Mouse (Mus musculus) MEL (cell line): ENCODE data around the gene B3galnt2. TPM values are rescaled to one million over a fixed set of nuclear protein-coding genes. Genes with fewer than 3 reads are reported as not detected.
A peak's percentile ranks its signal among the peaks of the same experiment; 100 is the strongest.
"Not testable (repeated sequence)": the region's sequence is repeated elsewhere in the genome, so short reads cannot be mapped to it uniquely, and the experiment has no call there.

Experiments
- DNase-seq: peaks from one replicate; pipeline ENCODE4 v3.0.0; 2011; ENCODE audit warnings: low read depth, low spot score
- H3K27ac ChIP-seq: 2 replicates; pipeline ENCODE4 v1.5.1; 2012; ENCODE audit warnings: low read depth, mild to moderate bottlenecking, control low read depth, low read length, moderate library complexity; ENCODE audit not compliant: control insufficient read depth
- H3K27me3 ChIP-seq, 2 experiments: fragments of 150-350 bp in 1 of 2; sonication (generic) in 1 of 2; 2 replicates each; pipeline ENCODE4 v1.6.1; 2012; ENCODE audit warnings: low read length in 2 of 2, mild to moderate bottlenecking in 2 of 2, improper control_type of control experiment in 1 of 2, moderate library complexity in 1 of 2; ENCODE audit not compliant: insufficient read depth in 2 of 2, control insufficient read depth in 1 of 2
- H3K36me3 ChIP-seq, 2 experiments: 2 replicates each; pipeline ENCODE4 v1.6.1; 2012 to 2014; ENCODE audit warnings: low read length in 2 of 2, improper control_type of control experiment in 1 of 2, inconsistent platforms in 1 of 2, mild to moderate bottlenecking in 1 of 2; ENCODE audit not compliant: insufficient read depth in 2 of 2, control insufficient read depth in 1 of 2
- H3K4me1 ChIP-seq, 2 experiments: fragments of 150-350 bp in 1 of 2; sonication (generic) in 1 of 2; 2 replicates each; pipeline ENCODE4 v1.6.1; 2012; ENCODE audit warnings: low read length in 2 of 2, improper control_type of control experiment in 1 of 2, mild to moderate bottlenecking in 1 of 2; ENCODE audit not compliant: insufficient read depth in 2 of 2, control insufficient read depth in 1 of 2
- H3K4me3 ChIP-seq, 2 experiments: fragments of 150-350 bp in 1 of 2; sonication (generic) in 1 of 2; 2 replicates each; pipeline ENCODE4 v1.5.1; 2012; ENCODE audit warnings: low read depth in 2 of 2, low read length in 2 of 2, mild to moderate bottlenecking in 2 of 2, moderate library complexity in 2 of 2, control low read depth in 1 of 2, improper control_type of control experiment in 1 of 2; ENCODE audit not compliant: control insufficient read depth in 1 of 2, insufficient read depth in 1 of 2
- H3K79me2 ChIP-seq: 2 replicates; pipeline ENCODE4 v1.6.1; 2012; ENCODE audit warnings: mild to moderate bottlenecking, low read length, moderate library complexity; ENCODE audit not compliant: control insufficient read depth, poor library complexity, insufficient read depth
- H3K9ac ChIP-seq: 2 replicates; pipeline ENCODE4 v1.6.1; 2012; ENCODE audit warnings: low read depth, mild to moderate bottlenecking, control low read depth, low read length, moderate library complexity; ENCODE audit not compliant: control insufficient read depth, poor library complexity, severe bottlenecking
- H3K9me3 ChIP-seq: fragments of 150-350 bp; sonication (generic); replicated peaks from 2 replicates; pipeline ENCODE4 v1.6.1; 2012; ENCODE audit warnings: mild to moderate bottlenecking, low read length, improper control_type of control experiment, moderate library complexity; ENCODE audit not compliant: insufficient read depth
- CHD1 ChIP-seq: IDR thresholded peaks from 2 replicates; pipeline ENCODE4 v1.6.1; 2012; ENCODE audit warnings: low read depth, mild to moderate bottlenecking, inconsistent platforms, low read length, improper control_type of control experiment
- ELF1 ChIP-seq: IDR thresholded peaks from 2 replicates; pipeline ENCODE4 v1.6.1; 2014; ENCODE audit warnings: low read depth, mild to moderate bottlenecking, inconsistent platforms, low read length, improper control_type of control experiment, moderate library complexity
- EP300 ChIP-seq, 2 experiments: IDR thresholded peaks; 2 replicates each; pipeline ENCODE4 v1.6.1; 2011; ENCODE audit warnings: improper control_type of control experiment in 2 of 2, low read length in 2 of 2, low read depth in 1 of 2, mild to moderate bottlenecking in 1 of 2
- ETS1 ChIP-seq: IDR thresholded peaks from 2 replicates; pipeline ENCODE4 v1.6.1; 2012; ENCODE audit warnings: low read depth, mild to moderate bottlenecking, inconsistent platforms, low read length, improper control_type of control experiment, moderate library complexity
- GABPA ChIP-seq: IDR thresholded peaks from 2 replicates; pipeline ENCODE4 v1.6.1; 2012; ENCODE audit warnings: low read depth, mild to moderate bottlenecking, inconsistent platforms, low read length, improper control_type of control experiment, moderate library complexity
- GATA1 ChIP-seq: IDR thresholded peaks from 2 replicates; pipeline ENCODE4 v1.6.1; 2011; ENCODE audit warnings: low read depth, low read length, improper control_type of control experiment
- KAT2A ChIP-seq: conservative IDR thresholded peaks from 2 replicates; pipeline ENCODE4 v1.6.1; 2012; ENCODE audit warnings: low read depth, low read length, improper control_type of control experiment, inconsistent platforms
- MAFK ChIP-seq: IDR thresholded peaks from 2 replicates; pipeline ENCODE4 v1.6.1; 2011; ENCODE audit warnings: low read depth, mild to moderate bottlenecking, low read length, improper control_type of control experiment, borderline replicate concordance
- MAX ChIP-seq: IDR thresholded peaks from 2 replicates; pipeline ENCODE4 v1.6.1; 2011; ENCODE audit warnings: low read length, improper control_type of control experiment
- MEF2A ChIP-seq: IDR thresholded peaks from 2 replicates; pipeline ENCODE4 v1.6.1; 2014; ENCODE audit warnings: low read depth, mild to moderate bottlenecking, inconsistent platforms, low read length, improper control_type of control experiment; ENCODE audit not compliant: poor library complexity, insufficient replicate concordance, severe bottlenecking; ENCODE audit errors: extremely low read depth
- MXI1 ChIP-seq: IDR thresholded peaks from 2 replicates; pipeline ENCODE4 v1.6.1; 2011; ENCODE audit warnings: mild to moderate bottlenecking, low read depth, low read length, improper control_type of control experiment
- MYC ChIP-seq: IDR thresholded peaks from 2 replicates; pipeline ENCODE4 v1.6.1; 2011; ENCODE audit warnings: low read depth, mild to moderate bottlenecking, low read length, improper control_type of control experiment, moderate library complexity
- NELFE ChIP-seq: IDR thresholded peaks from 2 replicates; pipeline ENCODE4 v1.6.1; 2011; ENCODE audit warnings: low read depth, low read length, improper control_type of control experiment
- NRF1 ChIP-seq: IDR thresholded peaks from 2 replicates; pipeline ENCODE4 v1.6.1; 2014; ENCODE audit warnings: low read depth, mild to moderate bottlenecking, inconsistent platforms, low read length, improper control_type of control experiment, moderate library complexity; ENCODE audit not compliant: poor library complexity, insufficient read depth, severe bottlenecking
- RCOR1 ChIP-seq: IDR thresholded peaks from 2 replicates; pipeline ENCODE4 v1.6.1; 2012; ENCODE audit warnings: low read depth, mild to moderate bottlenecking, inconsistent platforms, low read length, improper control_type of control experiment
- SIN3A ChIP-seq: IDR thresholded peaks from 2 replicates; pipeline ENCODE4 v1.6.1; 2012; ENCODE audit warnings: low read length, improper control_type of control experiment, inconsistent platforms
- SMC3 ChIP-seq: IDR thresholded peaks from 2 replicates; pipeline ENCODE4 v1.6.1; 2011; ENCODE audit warnings: low read depth, low read length, improper control_type of control experiment
- TAL1 ChIP-seq: IDR thresholded peaks from 2 replicates; pipeline ENCODE4 v1.6.1; 2012; ENCODE audit warnings: mild to moderate bottlenecking, inconsistent platforms, low read length, moderate library complexity, mixed read lengths
- TBP ChIP-seq: IDR thresholded peaks from 2 replicates; pipeline ENCODE4 v1.8.0; 2011; ENCODE audit warnings: low read depth, low read length, improper control_type of control experiment
- TCF12 ChIP-seq: IDR thresholded peaks from 2 replicates; pipeline ENCODE4 v1.6.1; 2014; ENCODE audit warnings: low read depth, mild to moderate bottlenecking, inconsistent platforms, low read length, improper control_type of control experiment, moderate library complexity
- USF1 ChIP-seq: IDR thresholded peaks from 2 replicates; pipeline ENCODE4 v1.6.1; 2014; ENCODE audit warnings: low read depth, mild to moderate bottlenecking, inconsistent platforms, low read length, improper control_type of control experiment, moderate library complexity
- USF2 ChIP-seq, 2 experiments: IDR thresholded peaks; 2 replicates each; pipeline ENCODE4 v1.6.1; 2011 to 2012; ENCODE audit warnings: improper control_type of control experiment in 2 of 2, low read length in 2 of 2, borderline replicate concordance in 1 of 2, inconsistent platforms in 1 of 2, low read depth in 1 of 2, mild to moderate bottlenecking in 1 of 2; ENCODE audit not compliant: insufficient read depth in 1 of 2
- ZMIZ1 ChIP-seq: IDR thresholded peaks from 2 replicates; pipeline ENCODE4 v1.6.1; 2012; ENCODE audit warnings: low read depth, mild to moderate bottlenecking, inconsistent platforms, low read length, improper control_type of control experiment, moderate library complexity
- ZNF384 ChIP-seq: IDR thresholded peaks from 2 replicates; pipeline ENCODE4 v1.6.1; 2012; ENCODE audit warnings: low read depth, mild to moderate bottlenecking, inconsistent platforms, low read length, improper control_type of control experiment
- polyA plus RNA-seq, 2 experiments: library from polyadenylated mRNA; stranded (reverse) in 1 of 2; unstranded in 1 of 2; fragments of >175 nt in 1 of 2; fragments of >200 nt in 1 of 2; gene quantifications; 2 replicates each; pipeline versions ENCODE4 v1.2.1 to v1.2.4; 2012; ENCODE audit warnings: low replicate concordance in 2 of 2, low read depth in 1 of 2; ENCODE audit not compliant: insufficient read length in 2 of 2, insufficient read depth in 1 of 2, missing spikeins in 1 of 2
- total RNA-seq: library from RNA; depleted of rRNA; stranded (reverse); fragments of 300-350 nt; gene quantifications from 2 replicates; pipeline ENCODE4 v1.2.3, GENCODE M21; 2012

B3galnt2 gene
- total and polyA plus RNA-seq, 3 experiments = 61.7 to 73.8 TPM; not detected in 1

DNA sequence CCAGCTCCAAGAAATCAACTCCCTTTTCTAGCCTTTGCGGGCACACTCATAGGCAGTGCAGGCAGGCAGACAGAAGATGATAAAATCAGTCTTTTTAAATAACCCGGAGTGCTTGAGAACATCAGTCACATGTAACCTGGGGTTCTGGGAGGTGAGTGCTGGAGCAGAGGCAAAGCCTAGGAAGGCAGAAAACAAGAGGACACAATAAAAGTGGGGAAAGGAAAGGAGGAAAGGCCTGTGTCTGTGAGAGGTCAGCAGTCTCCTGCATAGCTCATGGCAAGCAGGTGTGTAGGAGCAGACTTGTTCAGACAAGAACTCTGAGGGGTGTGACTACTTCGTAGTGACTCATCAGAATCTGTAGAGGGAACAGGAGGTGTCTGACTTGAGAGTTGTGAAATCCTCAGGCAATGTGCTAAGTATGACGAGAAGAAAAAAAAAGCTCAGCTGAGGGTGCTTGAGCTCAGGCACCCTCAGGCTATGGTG lies 14.4 kb downstream of the B3galnt2 start:
- peaks cover 30 to 51% of the 10 kb centered on the region in 2 experiments for H3K4me1 ChIP-seq
- H3K27ac ChIP-seq = peak overlapping the region; percentile 77
- no peaks in the 10 kb centered on the region for H3K9me3 ChIP-seq
- peak; percentile 88 for DNase-seq
- H3K36me3 ChIP-seq = peaks cover 43 to 52% of the 10 kb centered on the region in 2 experiments
- peaks cover 23% of the 10 kb centered on the region for H3K79me2 ChIP-seq
- no peaks in the 10 kb centered on the region for H3K27me3 ChIP-seq
- peak overlapping the region; percentile 11; the same call in 1 of the 2 replicates for H3K9ac ChIP-seq
- TF ChIP-seq MXI1 = peak; percentile 76
- TF ChIP-seq USF1 = 0 out of 2 replicates have a peak, but pooled peaks have one; percentile 8
- no peak for TF ChIP-seq KAT2A
- 0 out of 2 replicates have a peak, but pooled peaks have one; percentile 19 for TF ChIP-seq TCF12
- no peak for TF ChIP-seq SMC3
- peak; percentile 51; the same call in 1 of the 2 replicates for TF ChIP-seq MYC
- peak; percentile 87 for TF ChIP-seq ZNF384
- no peak for TF ChIP-seq NRF1
- peak; percentile 89 for TF ChIP-seq ETS1
- TF ChIP-seq MAX = 0 out of 2 replicates have a peak, but pooled peaks have one; percentile 39
- TF ChIP-seq EP300 (IDR thresholded peaks at IDR 0.05; ENCODE audit: low read depth in 1 of 2, low read length in 2 of 2) = peak; percentile 30 to 62; a peak in 2 of 4 replicates
- no peak for TF ChIP-seq TAL1
- TF ChIP-seq MAFK = 0 out of 2 replicates have a peak, but pooled peaks have one; percentile 40
- TF ChIP-seq CHD1 = no peak
- no peak for TF ChIP-seq NELFE
- no peak for TF ChIP-seq GATA1
- no peak for TF ChIP-seq USF2 (IDR thresholded peaks at IDR 0.05; ENCODE audit: borderline replicate concordance in 1 of 2, insufficient read depth in 1 of 2, low read depth in 1 of 2, low read length in 2 of 2)
- peak; percentile 53 for TF ChIP-seq SIN3A
- TF ChIP-seq, all 39 proteins: peak for 10
- H3K4me3 ChIP-seq = no peak overlapping the region

GRCm38 (mm10) chr13:13969796-13970195 lies 15.5 kb downstream of the B3galnt2 start:
- Histone ChIP-seq H3K36me3 (peaks cover 42 to 49% of the 10 kb centered on the region in 2 experiments), H3K79me2 (peaks cover 14% of the 10 kb centered on the region), H3K9me3 (no peaks in the 10 kb centered on the region), H3K4me3 (no peak overlapping the region; a peak in 1 of 4 replicates), H3K27ac (peak overlapping the region; percentile 90), H3K9ac (no peak overlapping the region; the same call in 1 of the 2 replicates), H3K4me1 (peaks cover 28 to 47% of the 10 kb centered on the region in 2 experiments), H3K27me3 (no peaks in the 10 kb centered on the region)
- TF ChIP-seq USF1 = no peak
- TF ChIP-seq GATA1 = 0 out of 2 replicates have a peak, but pooled peaks have one; percentile 10
- peak; percentile 38; the same call in 1 of the 2 replicates for TF ChIP-seq MAFK
- peak; percentile 18 to 86; a peak in 2 of 4 replicates for TF ChIP-seq EP300 (IDR thresholded peaks at IDR 0.05; ENCODE audit: low read depth in 1 of 2, low read length in 2 of 2)
- TF ChIP-seq SIN3A = peak; percentile 68; the same call in 1 of the 2 replicates
- peak; percentile 96 for TF ChIP-seq ETS1
- TF ChIP-seq TBP = no peak
- peak; percentile 75; the same call in 1 of the 2 replicates for TF ChIP-seq ELF1
- TF ChIP-seq ZMIZ1 = no peak
- no peak for TF ChIP-seq GABPA
- peak; percentile 79; the same call in 1 of the 2 replicates for TF ChIP-seq MEF2A
- peak; percentile 37; the same call in 1 of the 2 replicates for TF ChIP-seq RCOR1
- TF ChIP-seq MXI1 = peak; percentile 63; the same call in 1 of the 2 replicates
- TF ChIP-seq TCF12 = peak; percentile 73; the same call in 1 of the 2 replicates
- DNase-seq = peak; percentile 37

GRCm38 (mm10) chr13:13981842-13982241 lies 27.6 kb downstream of the B3galnt2 start:
- not testable (repeated sequence) for DNase-seq, H3K27ac ChIP-seq, H3K4me3 ChIP-seq, H3K9ac ChIP-seq, H3K4me1 ChIP-seq, H3K27me3 ChIP-seq, H3K9me3 ChIP-seq, H3K79me2 ChIP-seq
- H3K36me3 ChIP-seq = peaks cover 2 to 40% of the 10 kb centered on the region in 2 experiments; a peak in 2 of 4 replicates
